Mouse (Mus musculus): ENCODE data around the gene Epn2.

Gene Epn2

GRCm38 (mm10) chr11:61578983-61579877 lies at the start of gene Epn2:
Gene Epn2 (minus strand): TSS chr11:61579687.
- DNase-seq: peak; percentile 22 to 29

GRCm38 (mm10) chr11:61626509-61626908 lies 47.0 kb upstream of the Epn2 start:
- DNase-seq: no peak

GRCm38 (mm10) chr11:61625136-61625535 lies 45.6 kb upstream of the Epn2 start:
- no peak for DNase-seq

GRCm38 (mm10) chr11:61620762-61621161 lies 41.3 kb upstream of the Epn2 start:
- no peak for DNase-seq

- peak; percentile 54 to 55 for DNase-seq
Observed at GRCm38 (mm10) chr11:61620254-61620670, 40.8 kb upstream of the Epn2 start.

GRCm38 (mm10) chr11:61619791-61620241 lies 40.3 kb upstream of the Epn2 start:
- DNase-seq: no peak

GRCm38 (mm10) chr11:61619356-61619755 lies 39.9 kb upstream of the Epn2 start:
- DNase-seq: no peak

GRCm38 (mm10) chr11:61618571-61618970 lies 39.1 kb upstream of the Epn2 start:
- DNase-seq: no peak

GRCm38 (mm10) chr11:61618131-61618530 lies 38.6 kb upstream of the Epn2 start:
- DNase-seq: no peak

- no peak for DNase-seq
Observed at GRCm38 (mm10) chr11:61617293-61617975, 37.9 kb upstream of the Epn2 start.

GRCm38 (mm10) chr11:61616523-61617292 lies 37.2 kb upstream of the Epn2 start:
- no peak for DNase-seq

GRCm38 (mm10) chr11:61615686-61616522 lies 36.4 kb upstream of the Epn2 start:
- no peak for DNase-seq

GRCm38 (mm10) chr11:61614401-61614800 lies 34.9 kb upstream of the Epn2 start:
- no peak for DNase-seq

- DNase-seq: no peak
Observed at GRCm38 (mm10) chr11:61612116-61612635, 32.7 kb upstream of the Epn2 start.

- DNase-seq: no peak
Observed at GRCm38 (mm10) chr11:61611197-61611596, 31.7 kb upstream of the Epn2 start.

GRCm38 (mm10) chr11:61608072-61608471 lies 28.6 kb upstream of the Epn2 start:
- DNase-seq: no peak

GRCm38 (mm10) chr11:61602705-61603104 lies 23.2 kb upstream of the Epn2 start:
- peak; percentile 79 to 80 for DNase-seq

GRCm38 (mm10) chr11:61601465-61601864 lies 22.0 kb upstream of the Epn2 start:
- no peak for DNase-seq

GRCm38 (mm10) chr11:61598367-61598766 lies 18.9 kb upstream of the Epn2 start:
- no peak for DNase-seq

GRCm38 (mm10) chr11:61597471-61597870 lies 18.0 kb upstream of the Epn2 start:
- no peak for DNase-seq

- no peak for DNase-seq
Observed at GRCm38 (mm10) chr11:61593069-61593468, 13.6 kb upstream of the Epn2 start.

- DNase-seq: no peak
Observed at GRCm38 (mm10) chr11:61592061-61592460, 12.6 kb upstream of the Epn2 start.

All from thymus, postnatal 36 days (tissue).